Mouse (Mus musculus) heart, embryonic 15.5 days (tissue): ENCODE measurements at regions not wholly inside any gene's neighbourhood (a gene's known extent, or its start where the extent isn't known, plus 50 kb on each side); places are given as distances from the start of the nearest gene placed in this dataset.

Experiments used
- ATAC-seq: fragments of 200-750 bp; cut with Nextera tagmentation; replicated peaks from 2 replicates; pipeline ENCODE4 v1.8.0; 2017; ENCODE audit warnings: low read depth, moderate TSS enrichment; ENCODE audit not compliant: insufficient number of reproducible peaks, insufficient read depth, low FRiP score
- H3K27ac ChIP-seq: fragments of 300-500 bp; sonication (generic); 2 replicates; pipeline ENCODE4 v1.5.1; 2015; ENCODE audit warnings: mild to moderate bottlenecking, inconsistent platforms
- H3K27me3 ChIP-seq: fragments of 300-500 bp; sonication (generic); 2 replicates; pipeline ENCODE4 v1.6.1; 2015; ENCODE audit warnings: inconsistent platforms
- H3K36me3 ChIP-seq: fragments of 300-500 bp; sonication (generic); 2 replicates; pipeline ENCODE4 v1.6.1; 2015; ENCODE audit warnings: mild to moderate bottlenecking, inconsistent platforms
- H3K4me1 ChIP-seq: fragments of 300-500 bp; sonication (generic); replicated peaks from 2 replicates; pipeline ENCODE4 v1.6.1; 2015; ENCODE audit warnings: inconsistent platforms
- H3K4me2 ChIP-seq: fragments of 300-500 bp; sonication (generic); 2 replicates; pipeline ENCODE4 v1.6.1; 2015; ENCODE audit warnings: inconsistent platforms, mild to moderate bottlenecking, moderate library complexity
- H3K4me3 ChIP-seq: fragments of 300-500 bp; sonication (generic); 2 replicates; pipeline ENCODE4 v1.5.1; 2015; ENCODE audit warnings: mild to moderate bottlenecking, inconsistent platforms
- H3K9ac ChIP-seq: fragments of 300-500 bp; sonication (generic); 2 replicates; pipeline ENCODE4 v1.6.1; 2015; ENCODE audit warnings: mild to moderate bottlenecking, inconsistent platforms
- H3K9me3 ChIP-seq: fragments of 300-500 bp; sonication (generic); replicated peaks from 2 replicates; pipeline ENCODE4 v1.6.1; 2016; ENCODE audit warnings: inconsistent platforms
- WGBS: fragments of 180-500 bp; shearing (Covaris S2); methylation state at CpG from one replicate; pipeline ENCODE4 v1.1.7; 2015; ENCODE audit warnings: mixed read lengths; 5-methylcytosine and 5-hydroxymethylcytosine counted together

DNA sequence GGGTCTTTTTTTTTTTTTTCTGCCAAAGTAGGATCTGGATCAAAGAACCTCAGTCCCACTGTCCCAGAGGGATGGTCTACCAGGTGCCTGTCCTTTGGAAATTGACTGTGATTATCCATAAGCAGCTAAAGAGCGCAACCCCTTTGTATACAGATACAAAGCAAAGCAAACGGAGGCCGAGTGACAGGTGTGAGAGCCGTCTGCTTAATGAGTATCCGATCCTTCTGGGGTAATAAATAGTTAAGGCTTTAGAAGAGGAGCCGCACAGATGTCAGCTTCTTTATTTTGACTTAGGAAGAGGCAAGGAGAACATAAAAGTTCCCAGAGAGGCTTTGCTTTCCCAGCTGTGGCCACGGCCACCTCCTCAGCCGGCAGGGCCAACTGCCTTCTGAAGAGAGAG, 356.1 kb upstream of the Tmpo start:
- no peak overlapping the region for H3K9ac ChIP-seq
- no peak for ATAC-seq
- H3K9me3 ChIP-seq = no peaks in the 10 kb centered on the region
- no peaks in the 10 kb centered on the region for H3K4me1 ChIP-seq
- WGBS = 65% methylated on average over 8 of the region's 8 CpGs
- H3K27ac ChIP-seq = no peak overlapping the region
- no peaks in the 10 kb centered on the region for H3K27me3 ChIP-seq
- no peak overlapping the region for H3K4me2 ChIP-seq
- no peak overlapping the region for H3K4me3 ChIP-seq
- no peaks in the 10 kb centered on the region for H3K36me3 ChIP-seq

DNA sequence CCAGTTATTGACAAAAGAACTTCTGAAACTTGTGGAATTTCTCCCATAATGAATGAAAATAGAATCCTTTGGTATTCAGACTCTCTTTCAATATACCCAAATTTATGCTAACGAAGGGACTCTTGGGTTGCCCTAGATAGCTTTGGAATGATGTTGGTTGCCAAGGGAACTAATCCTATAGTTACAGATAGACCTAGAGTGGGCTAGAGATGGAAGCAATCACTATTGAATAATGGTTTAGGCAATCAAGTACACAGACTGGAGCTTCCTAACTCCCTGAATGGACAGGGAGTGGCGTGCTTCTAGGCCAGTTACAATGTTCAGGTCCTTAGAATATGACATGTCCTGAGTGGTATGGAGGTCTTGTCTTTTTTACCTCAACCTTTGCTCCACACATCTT, 354.3 kb upstream of the Tmpo start:
- no peak for ATAC-seq
- H3K9me3 ChIP-seq = no peaks in the 10 kb centered on the region
- no peaks in the 10 kb centered on the region for H3K36me3 ChIP-seq
- no peaks in the 10 kb centered on the region for H3K4me1 ChIP-seq
- H3K4me3 ChIP-seq = no peak overlapping the region
- WGBS = 79% methylated on average over 2 of the region's 2 CpGs
- no peak overlapping the region for H3K9ac ChIP-seq
- H3K4me2 ChIP-seq = no peak overlapping the region
- no peak overlapping the region for H3K27ac ChIP-seq
- no peaks in the 10 kb centered on the region for H3K27me3 ChIP-seq

DNA sequence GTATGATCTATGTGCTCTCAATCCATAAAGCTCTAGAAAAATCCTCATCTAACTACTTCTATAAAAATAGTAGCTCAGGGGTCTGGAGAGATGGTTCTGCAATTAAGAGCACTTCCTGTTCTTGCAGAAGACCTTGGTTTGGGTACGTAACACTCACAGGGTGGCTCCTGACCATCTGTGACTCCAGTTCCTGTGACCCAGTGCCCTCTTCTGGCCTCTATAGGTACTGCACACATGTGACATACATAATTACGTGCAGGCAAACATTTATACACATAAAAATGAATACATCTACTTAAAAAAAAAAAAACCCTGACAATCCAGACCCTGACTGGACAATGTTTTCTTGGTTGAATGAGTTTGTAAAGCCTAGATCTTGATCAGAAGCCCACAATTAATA, 347.2 kb upstream of the Tmpo start:
- no peak overlapping the region for H3K9ac ChIP-seq
- H3K9me3 ChIP-seq = no peaks in the 10 kb centered on the region
- no peak overlapping the region for H3K27ac ChIP-seq
- no peak overlapping the region for H3K4me2 ChIP-seq
- WGBS = 73% methylated on average over 2 of the region's 2 CpGs
- no peaks in the 10 kb centered on the region for H3K36me3 ChIP-seq
- no peak for ATAC-seq
- H3K4me1 ChIP-seq = no peaks in the 10 kb centered on the region
- H3K4me3 ChIP-seq = no peak overlapping the region
- H3K27me3 ChIP-seq = no peaks in the 10 kb centered on the region

DNA sequence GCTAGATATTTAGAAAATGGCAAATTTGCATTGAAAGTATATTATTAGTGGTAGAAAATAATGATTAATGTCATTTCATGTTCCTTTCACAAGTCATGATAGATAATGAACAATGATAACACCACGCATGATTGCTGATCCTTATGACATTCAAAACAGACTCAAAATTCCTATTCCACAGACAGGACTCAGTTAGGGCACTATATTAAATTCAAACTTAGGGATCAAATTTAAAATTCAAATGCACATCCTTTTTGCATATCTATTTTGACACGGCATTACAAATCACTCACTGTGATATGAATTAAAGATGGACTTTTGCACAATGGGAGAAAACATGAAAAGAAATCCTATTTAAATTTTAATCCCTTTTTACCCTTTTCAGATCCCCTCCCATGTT, 340.1 kb upstream of the Tmpo start:
- H3K36me3 ChIP-seq = no peaks in the 10 kb centered on the region
- 83% methylated on average over 2 of the region's 2 CpGs for WGBS
- no peak overlapping the region for H3K4me2 ChIP-seq
- H3K27me3 ChIP-seq = no peaks in the 10 kb centered on the region
- ATAC-seq = no peak
- H3K4me1 ChIP-seq = no peaks in the 10 kb centered on the region
- H3K4me3 ChIP-seq = no peak overlapping the region
- H3K27ac ChIP-seq = no peak overlapping the region
- H3K9me3 ChIP-seq = no peaks in the 10 kb centered on the region
- H3K9ac ChIP-seq = no peak overlapping the region

DNA sequence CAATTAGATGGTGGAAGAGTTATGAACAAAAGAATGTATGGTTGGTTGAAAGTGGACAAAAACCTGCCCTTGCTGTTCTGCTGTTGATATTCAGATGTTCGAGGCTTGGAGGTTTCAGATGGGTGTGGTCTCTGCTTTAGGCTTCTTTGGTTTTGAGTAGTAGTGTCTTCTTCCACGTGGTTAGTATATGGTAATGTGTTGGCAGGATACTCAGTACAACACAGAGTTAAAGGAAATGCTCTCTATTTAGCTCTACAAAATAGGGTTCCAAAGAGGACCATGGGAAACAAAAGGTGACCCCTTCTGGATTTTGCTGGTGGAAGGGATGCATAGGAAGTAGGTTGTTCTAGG, 333.9 kb upstream of the Tmpo start:
- Histone ChIP-seq H3K27ac (no peak overlapping the region), H3K4me1 (no peaks in the 10 kb centered on the region), H3K4me3 (no peak overlapping the region), H3K36me3 (no peaks in the 10 kb centered on the region), H3K9ac (no peak overlapping the region), H3K27me3 (no peaks in the 10 kb centered on the region), H3K4me2 (no peak overlapping the region), H3K9me3 (no peaks in the 10 kb centered on the region)
- ATAC-seq = no peak
- WGBS = 53% methylated on average over 2 of the region's 2 CpGs

DNA sequence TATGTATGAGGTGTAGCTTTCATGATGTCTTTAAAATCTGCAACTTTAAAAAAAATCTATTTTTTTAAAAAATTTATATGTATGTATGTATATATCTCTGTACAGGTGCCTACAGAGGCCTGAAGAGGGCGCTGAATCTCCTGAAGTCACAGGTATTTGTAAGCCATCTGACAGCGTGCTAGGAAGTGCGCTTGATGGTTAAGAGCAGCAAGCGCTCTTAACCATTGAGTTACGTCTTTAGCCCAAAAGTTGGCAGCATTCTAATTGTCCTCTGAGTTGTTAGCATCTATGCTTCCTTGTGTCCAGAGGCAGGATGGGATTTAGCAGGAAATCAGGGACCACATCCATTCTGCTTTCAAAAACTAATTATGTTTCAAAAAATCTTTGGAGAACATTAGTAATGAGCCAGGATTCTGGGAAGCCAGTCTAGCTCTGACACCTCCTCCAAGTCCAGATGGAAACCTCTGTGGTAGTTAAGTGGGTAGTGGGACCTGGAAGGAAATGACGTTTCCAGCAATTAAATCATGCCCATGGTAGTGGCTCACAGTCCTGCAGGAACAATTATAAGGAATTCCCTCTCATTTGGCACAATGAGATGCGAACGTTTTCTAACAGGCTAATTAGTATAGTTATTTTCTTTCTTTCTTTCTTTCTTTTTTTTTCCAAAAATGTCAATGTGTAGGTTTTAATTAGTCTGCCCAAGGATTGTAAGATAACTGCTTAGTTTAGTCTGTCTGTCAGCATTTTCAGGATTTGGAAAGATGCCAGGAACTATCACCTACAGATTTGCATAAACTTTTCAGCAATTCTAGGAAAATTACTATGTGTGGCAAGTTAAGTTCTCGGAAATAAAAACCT, 333.3 kb upstream of the Tmpo start:
- Histone ChIP-seq H3K36me3 (no peaks in the 10 kb centered on the region), H3K4me2 (no peak overlapping the region), H3K9me3 (no peaks in the 10 kb centered on the region), H3K27ac (no peak overlapping the region), H3K27me3 (no peaks in the 10 kb centered on the region), H3K4me1 (no peaks in the 10 kb centered on the region), H3K4me3 (no peak overlapping the region), H3K9ac (no peak overlapping the region)
- ATAC-seq = no peak
- WGBS = 85% methylated on average over 9 of the region's 9 CpGs

DNA sequence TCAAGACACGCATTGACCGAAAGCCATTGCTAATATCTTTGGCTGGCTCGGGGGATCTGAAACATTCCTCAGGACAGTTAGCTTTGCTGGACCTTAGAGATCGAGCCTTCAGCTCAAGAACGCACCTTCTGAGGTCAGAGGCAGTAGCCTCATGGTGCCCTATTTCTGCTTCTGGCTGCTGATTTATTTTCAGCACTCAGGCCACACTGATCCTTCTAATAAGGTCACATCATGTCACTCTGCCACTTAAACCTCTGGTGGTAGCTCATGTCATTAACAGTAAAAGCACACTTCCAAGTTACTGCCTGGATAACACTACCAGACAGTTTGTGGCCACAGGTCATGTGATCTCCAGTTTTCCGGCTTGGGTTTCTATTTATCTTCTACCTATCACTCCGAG, 325.9 kb upstream of the Tmpo start:
- Histone ChIP-seq H3K36me3 (no peaks in the 10 kb centered on the region), H3K27ac (no peak overlapping the region)

DNA sequence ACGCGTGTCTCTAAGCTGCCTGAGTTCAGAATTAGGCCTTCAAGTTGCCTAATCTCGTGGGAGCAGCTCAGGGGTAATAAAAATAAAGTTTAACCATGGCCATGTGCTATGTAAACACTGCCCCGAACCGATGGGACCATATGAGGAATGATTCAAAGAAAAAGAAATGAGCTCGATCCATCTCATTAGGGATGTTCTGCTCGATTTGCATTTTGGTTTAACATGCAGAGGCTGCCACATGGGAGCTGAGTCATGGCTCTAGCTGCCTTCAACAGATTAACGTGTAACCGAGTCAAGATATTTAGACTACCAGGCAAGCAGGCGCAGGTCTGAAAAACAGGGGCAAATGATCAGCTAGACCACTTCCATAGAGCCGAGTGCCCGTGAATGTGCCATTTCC, 323.8 kb upstream of the Tmpo start:
- H3K9me3 ChIP-seq = no peaks in the 10 kb centered on the region
- no peaks in the 10 kb centered on the region for H3K27me3 ChIP-seq
- H3K4me3 ChIP-seq = no peak overlapping the region
- H3K27ac ChIP-seq = no peak overlapping the region
- WGBS = 78% methylated on average over 12 of the region's 12 CpGs
- no peak overlapping the region for H3K4me2 ChIP-seq
- no peaks in the 10 kb centered on the region for H3K36me3 ChIP-seq
- no peaks in the 10 kb centered on the region for H3K4me1 ChIP-seq
- H3K9ac ChIP-seq = no peak overlapping the region
- ATAC-seq = no peak

More for the DNA sequence above, 325.9 kb upstream of the Tmpo start:
- Histone ChIP-seq H3K4me2 (no peak overlapping the region), H3K27me3 (no peaks in the 10 kb centered on the region), H3K4me3 (no peak overlapping the region), H3K9me3 (no peaks in the 10 kb centered on the region), H3K4me1 (no peaks in the 10 kb centered on the region), H3K9ac (no peak overlapping the region)
- 52% methylated on average over 7 of the region's 7 CpGs for WGBS
- ATAC-seq = no peak

DNA sequence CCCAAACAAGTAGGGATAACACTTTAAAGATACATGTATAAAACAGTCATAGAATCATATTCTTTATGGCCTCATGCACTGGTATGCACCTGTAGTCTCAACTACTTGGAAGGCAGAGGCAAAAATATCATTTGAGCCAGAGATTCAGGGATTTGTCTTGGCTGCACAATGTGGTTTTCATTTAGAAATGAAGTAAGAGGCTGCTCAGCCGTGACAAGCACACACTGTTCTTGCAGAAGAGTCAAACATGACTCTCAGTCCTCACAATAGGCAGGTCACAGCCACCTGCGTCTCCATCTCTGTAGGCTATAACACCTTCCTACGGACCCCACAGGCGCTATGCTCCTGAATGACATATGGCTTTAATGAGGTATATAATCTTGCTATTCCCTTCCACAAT, 317.4 kb upstream of the Tmpo start:
- no peak overlapping the region for H3K9ac ChIP-seq
- H3K27ac ChIP-seq = no peak overlapping the region
- H3K4me3 ChIP-seq = no peak overlapping the region
- H3K4me1 ChIP-seq = no peaks in the 10 kb centered on the region
- H3K9me3 ChIP-seq = no peaks in the 10 kb centered on the region
- no peaks in the 10 kb centered on the region for H3K36me3 ChIP-seq
- 85% methylated on average over 4 of the region's 4 CpGs for WGBS
- no peak overlapping the region for H3K4me2 ChIP-seq
- no peak for ATAC-seq
- H3K27me3 ChIP-seq = no peaks in the 10 kb centered on the region

DNA sequence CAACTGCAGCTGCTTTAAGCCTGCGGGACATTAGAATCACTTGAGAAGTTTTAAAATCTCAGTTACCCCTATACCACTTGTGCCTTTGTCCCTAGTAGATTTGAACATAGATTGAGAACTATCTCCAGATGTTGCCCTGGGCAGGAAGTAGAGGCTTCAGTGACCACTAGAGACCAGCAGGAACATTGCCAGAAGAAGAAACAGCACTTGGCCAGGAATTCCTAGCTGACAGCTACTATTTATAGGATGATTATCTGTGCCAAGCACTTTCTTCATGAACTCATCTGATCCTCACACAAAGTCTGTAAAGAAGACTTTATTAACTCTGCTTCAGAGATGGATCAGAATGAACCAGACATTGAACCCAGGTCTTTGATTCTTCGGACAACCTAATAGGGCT, 283.6 kb upstream of the Tmpo start:
- H3K36me3 ChIP-seq = no peaks in the 10 kb centered on the region
- WGBS = 83% methylated on average over 2 of the region's 2 CpGs
- H3K9ac ChIP-seq = no peak overlapping the region
- H3K4me2 ChIP-seq = no peak overlapping the region
- H3K27ac ChIP-seq = no peak overlapping the region
- H3K4me3 ChIP-seq = no peak overlapping the region
- H3K4me1 ChIP-seq = no peaks in the 10 kb centered on the region; the same call in 1 of the 2 replicates
- H3K27me3 ChIP-seq = no peaks in the 10 kb centered on the region
- ATAC-seq = no peak
- no peaks in the 10 kb centered on the region for H3K9me3 ChIP-seq

DNA sequence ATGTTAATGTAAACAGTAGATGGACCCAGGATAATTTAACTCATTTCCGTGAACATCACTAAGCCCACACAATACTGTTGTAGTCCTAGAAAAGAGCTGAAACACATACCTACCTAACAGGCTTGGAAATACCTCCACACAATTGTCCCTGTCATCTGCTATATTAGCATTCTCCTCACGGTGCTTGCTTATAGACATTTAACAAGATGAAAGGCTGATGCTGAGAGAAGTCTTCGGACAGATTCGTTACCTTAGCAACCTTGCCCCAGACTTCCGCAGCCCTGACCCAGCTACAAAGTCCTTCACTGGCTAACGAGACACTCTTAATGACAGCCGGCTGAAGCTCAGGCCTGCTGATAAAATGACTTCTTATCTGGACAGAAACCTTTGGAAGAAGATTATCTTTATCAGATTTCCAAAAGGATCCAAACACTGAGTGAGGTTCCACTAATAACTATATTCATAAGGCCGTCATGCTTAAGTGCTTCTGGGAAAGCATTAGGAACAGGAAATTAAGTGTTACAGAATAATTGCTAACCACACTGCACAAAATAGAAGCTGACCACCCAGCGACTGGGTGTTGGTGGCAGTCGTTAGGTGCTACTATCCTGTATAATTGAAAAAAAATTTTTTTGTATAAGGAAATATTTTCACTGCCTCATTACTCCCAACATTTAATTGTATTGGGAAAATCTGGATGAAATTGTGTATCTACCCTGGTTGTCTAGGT, 267.0 kb upstream of the Tmpo start:
- Histone ChIP-seq H3K9ac (no peak overlapping the region), H3K9me3 (no peaks in the 10 kb centered on the region), H3K4me2 (no peak overlapping the region), H3K4me3 (no peak overlapping the region), H3K36me3 (no peaks in the 10 kb centered on the region), H3K4me1 (peaks cover 5% of the 10 kb centered on the region), H3K27ac (no peak overlapping the region), H3K27me3 (no peaks in the 10 kb centered on the region)
- WGBS = 31% methylated on average over 10 of the region's 10 CpGs
- ATAC-seq = no peak

DNA sequence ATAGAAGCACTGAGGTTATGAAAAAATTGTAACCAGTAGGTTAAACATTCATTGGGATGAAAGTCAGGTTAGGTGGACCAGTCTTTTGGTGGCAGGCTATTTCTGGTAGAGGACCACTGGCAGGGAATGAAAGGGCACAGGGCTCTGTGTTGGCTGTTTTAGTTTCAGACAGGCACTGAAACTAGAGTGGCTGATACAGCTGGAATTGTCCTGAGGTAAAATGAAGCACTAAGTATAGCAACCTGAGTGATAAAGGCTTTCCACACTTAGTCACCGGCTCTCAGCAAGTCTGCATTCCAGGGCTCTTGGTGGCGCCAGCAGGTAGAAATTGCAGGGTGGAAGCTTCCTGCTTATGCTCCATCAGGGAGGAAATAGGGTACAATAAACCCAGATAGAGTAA, 262.2 kb upstream of the Tmpo start:
- ATAC-seq = peak; percentile 89
- Histone ChIP-seq H3K4me2 (no peak overlapping the region), H3K4me1 (peaks cover 19% of the 10 kb centered on the region), H3K36me3 (no peaks in the 10 kb centered on the region), H3K9ac (no peak overlapping the region), H3K9me3 (no peaks in the 10 kb centered on the region), H3K27me3 (no peaks in the 10 kb centered on the region), H3K4me3 (no peak overlapping the region), H3K27ac (peak overlapping the region; percentile 84)
- 17% methylated on average over 2 of the region's 2 CpGs for WGBS
